In genomic region chr2:130839874-130840661, GRCm38 (mm10) we compare ENCODE assay signal across 8 mouse cellular contexts.
DNase-seq lines count a peak whose midpoint lies in the region; ATAC-seq and TF ChIP-seq lines count a peak whose summit lies in the region.

No protein-coding gene starts in this region.

- peak; percentile 74 to 80 for DNase-seq in B cell, adult 2 months
- DNase-seq in brain, adult 2 months (ENCODE audit: low read depth, low spot score) = peak; percentile 84
- DNase-seq in midbrain, postnatal 0 days (ENCODE audit: low spot score) = peak; percentile 84
- peak; percentile 84 for DNase-seq in spleen, postnatal 10 days (ENCODE audit: low spot score in 2 of 2)

- H3K4me2 ChIP-seq in heart, embryonic 11.5 days = peak overlapping the region; percentile 82
- peak overlapping the region; percentile 77 for H3K4me2 ChIP-seq in kidney, embryonic 15.5 days
- H3K4me2 ChIP-seq in limb, embryonic 15.5 days = peak overlapping the region; percentile 60
- peak overlapping the region; percentile 59 for H3K4me2 ChIP-seq in midbrain, postnatal 0 days (ENCODE audit: low read depth, low read length, poor library complexity, severe bottlenecking)

- peak overlapping the region; percentile 94 for H3K9ac ChIP-seq in heart, embryonic 11.5 days (ENCODE audit: low read depth, low read length)
- peak overlapping the region; percentile 89 for H3K9ac ChIP-seq in kidney, embryonic 15.5 days
- H3K9ac ChIP-seq in limb, embryonic 15.5 days = peak overlapping the region; percentile 79
- peak overlapping the region; percentile 99 for H3K9ac ChIP-seq in midbrain, postnatal 0 days (replicated peaks; ENCODE audit: low read length, poor library complexity, severe bottlenecking)

- ATAC-seq in heart, embryonic 11.5 days (replicated peaks; ENCODE audit: insufficient number of reproducible peaks, low FRiP score, low TSS enrichment) = peak; percentile 83
- peak; percentile 91 for ATAC-seq in kidney, embryonic 15.5 days (replicated peaks; ENCODE audit: low FRiP score)
- peak; percentile 91 for ATAC-seq in limb, embryonic 15.5 days (ENCODE audit: insufficient number of reproducible peaks, low FRiP score, low TSS enrichment, low read depth)
- ATAC-seq in midbrain, postnatal 0 days (ENCODE audit: low FRiP score) = peak; percentile 87

- H3K4me3 ChIP-seq in embryonic fibroblast, embryonic 13.5 days (ENCODE audit: insufficient read depth, low read length) = peak overlapping the region; percentile 92
- peak overlapping the region; percentile 97 for H3K4me3 ChIP-seq in heart, embryonic 11.5 days (ENCODE audit: low read depth, low read length)
- H3K4me3 ChIP-seq in kidney, embryonic 15.5 days (replicated peaks) = peak overlapping the region; percentile 98
- H3K4me3 ChIP-seq in limb, embryonic 15.5 days = peak overlapping the region; percentile 71
- peak overlapping the region; percentile 99 for H3K4me3 ChIP-seq in midbrain, postnatal 0 days (ENCODE audit: low read depth, low read length)

- 1% methylated on average over 47 of the region's 77 CpGs for WGBS in heart, embryonic 11.5 days (ENCODE audit: insufficient replicate concordance)
- under 1% methylated on average over 77 of the region's 77 CpGs for WGBS in kidney, embryonic 15.5 days
- WGBS in limb, embryonic 15.5 days = under 1% methylated on average over 47 of the region's 77 CpGs
- 1% methylated on average over 59 of the region's 77 CpGs for WGBS in midbrain, postnatal 0 days

- TF ChIP-seq CTCF in embryonic fibroblast, embryonic 13.5 days (IDR thresholded peaks at IDR 0.05; ENCODE audit: borderline replicate concordance, insufficient read depth, low read length) = no peak
- TF ChIP-seq CTCF in midbrain, postnatal 0 days (IDR thresholded peaks at IDR 0.05) = no peak

- H3K36me3 ChIP-seq in heart, embryonic 11.5 days (ENCODE audit: control insufficient read depth, insufficient read depth, low read length) = peaks cover 3% of the 10 kb centered on the region; the same call in 1 of the 2 replicates
- 0 out of 2 replicates have a peak, but pooled peaks cover 8% of the 10 kb centered on the region for H3K36me3 ChIP-seq in kidney, embryonic 15.5 days
- no peaks in the 10 kb centered on the region for H3K36me3 ChIP-seq in limb, embryonic 15.5 days
- H3K36me3 ChIP-seq in midbrain, postnatal 0 days (ENCODE audit: insufficient read depth, low read length) = no peaks in the 10 kb centered on the region

- H3K27me3 ChIP-seq in heart, embryonic 11.5 days (ENCODE audit: control insufficient read depth, insufficient read depth, low read length) = no peaks in the 10 kb centered on the region
- H3K27me3 ChIP-seq in kidney, embryonic 15.5 days = peaks cover 3% of the 10 kb centered on the region; the same call in 1 of the 2 replicates
- H3K27me3 ChIP-seq in limb, embryonic 15.5 days = no peaks in the 10 kb centered on the region
- H3K27me3 ChIP-seq in midbrain, postnatal 0 days (ENCODE audit: insufficient read depth, low read length) = no peaks in the 10 kb centered on the region

- TF ChIP-seq POLR2A in embryonic fibroblast, embryonic 13.5 days (IDR thresholded peaks at IDR 0.05; ENCODE audit: low read depth, low read length) = peak; percentile 87

- H3K9me3 ChIP-seq in heart, embryonic 11.5 days (replicated peaks; ENCODE audit: control insufficient read depth, low read length) = no peaks in the 10 kb centered on the region
- H3K9me3 ChIP-seq in kidney, embryonic 15.5 days (replicated peaks) = no peaks in the 10 kb centered on the region
- H3K9me3 ChIP-seq in limb, embryonic 15.5 days = no peaks in the 10 kb centered on the region
- no peaks in the 10 kb centered on the region for H3K9me3 ChIP-seq in midbrain, postnatal 0 days (ENCODE audit: low read length)

- H3K4me1 ChIP-seq in embryonic fibroblast, embryonic 13.5 days (ENCODE audit: control insufficient read depth, insufficient read depth, low read length) = peaks cover 2% of the 10 kb centered on the region; the same call in 1 of the 2 replicates
- peaks cover 35% of the 10 kb centered on the region for H3K4me1 ChIP-seq in heart, embryonic 11.5 days (ENCODE audit: control insufficient read depth, insufficient read depth, low read length)
- peaks cover 21% of the 10 kb centered on the region for H3K4me1 ChIP-seq in kidney, embryonic 15.5 days
- H3K4me1 ChIP-seq in limb, embryonic 15.5 days = peaks cover 17% of the 10 kb centered on the region; the same call in 1 of the 2 replicates
- no peaks in the 10 kb centered on the region for H3K4me1 ChIP-seq in midbrain, postnatal 0 days (ENCODE audit: insufficient read depth, low read length)

- H3K27ac ChIP-seq in embryonic fibroblast, embryonic 13.5 days (ENCODE audit: insufficient read depth, low read length) = peak overlapping the region; percentile 63
- H3K27ac ChIP-seq in heart, embryonic 11.5 days (ENCODE audit: low read depth, low read length) = peak overlapping the region; percentile 94
- H3K27ac ChIP-seq in kidney, embryonic 15.5 days = peak overlapping the region; percentile 96
- H3K27ac ChIP-seq in limb, embryonic 15.5 days = peak overlapping the region; percentile 98
- peak overlapping the region; percentile 99 for H3K27ac ChIP-seq in midbrain, postnatal 0 days (ENCODE audit: low read depth, low read length)

Comparison
In these comparisons a context has a peak if more than half of its experiments do, and no peak if none do; other contexts are left out.
1. Peak in every context shown above with its lines: DNase-seq, ATAC-seq, H3K4me3 ChIP-seq and H3K27ac ChIP-seq.